Mouse (Mus musculus) CH12.LX (cell line): Measurements from ENCODE around the gene Fasl. TPM values are rescaled to one million over a fixed set of nuclear protein-coding genes. Genes with fewer than 3 reads are reported as not detected.
A peak's percentile ranks its signal among the peaks of the same experiment; 100 is the strongest.

Source experiments
- DNase-seq: peaks from one replicate; pipeline ENCODE4 v3.0.0-alpha.2; 2013; ENCODE audit errors: extremely low read depth
- H3K27ac ChIP-seq: 2 replicates; pipeline ENCODE4 v1.5.1; 2012; ENCODE audit warnings: low read depth, mild to moderate bottlenecking, control low read depth, moderate library complexity; ENCODE audit not compliant: insufficient read depth
- H3K27me3 ChIP-seq: replicated peaks from 2 replicates; pipeline ENCODE3; 2012; ENCODE audit warnings: inconsistent platforms
- H3K36me3 ChIP-seq, 2 experiments: replicated peaks in 1 of 2; 2 replicates each; pipeline versions ENCODE3 to v1.6.1; 2012; ENCODE audit warnings: inconsistent platforms in 1 of 2, low read length in 1 of 2, mild to moderate bottlenecking in 1 of 2, mixed read lengths in 1 of 2, moderate library complexity in 1 of 2; ENCODE audit not compliant: control insufficient read depth in 1 of 2, insufficient read depth in 1 of 2
- H3K4me1 ChIP-seq, 2 experiments: 2 replicates each; pipeline ENCODE4 v1.6.1; 2012; ENCODE audit warnings: inconsistent platforms in 1 of 2, moderate library complexity in 1 of 2; ENCODE audit not compliant: insufficient read depth in 2 of 2, control insufficient read depth in 1 of 2
- H3K4me2 ChIP-seq: 2 replicates; pipeline ENCODE4 v1.6.1; 2012; ENCODE audit warnings: low read depth, mild to moderate bottlenecking, control low read depth; ENCODE audit not compliant: poor library complexity, insufficient read depth, severe bottlenecking
- H3K4me3 ChIP-seq, 3 experiments: fragments of 150-350 bp in 1 of 3; sonication (generic) in 1 of 3; replicated peaks in 1 of 3; 2 replicates each; pipeline versions ENCODE3 to v1.5.1; 2011 to 2012; ENCODE audit warnings: low read depth in 2 of 3, low read length in 2 of 3, mild to moderate bottlenecking in 2 of 3, moderate library complexity in 2 of 3, control low read depth in 1 of 3, improper control_type of control experiment in 1 of 3, inconsistent platforms in 1 of 3, mixed read lengths in 1 of 3; ENCODE audit not compliant: poor library complexity in 1 of 3
- H3K79me2 ChIP-seq: replicated peaks from 2 replicates; pipeline ENCODE4 v1.6.1; 2012; ENCODE audit warnings: mild to moderate bottlenecking, moderate library complexity; ENCODE audit not compliant: control insufficient read depth, poor library complexity, insufficient read depth, severe bottlenecking; ENCODE audit errors: extremely low read depth
- H3K9ac ChIP-seq: 2 replicates; pipeline ENCODE4 v1.6.1; 2012; ENCODE audit warnings: low read depth, mild to moderate bottlenecking, control low read depth, moderate library complexity; ENCODE audit not compliant: insufficient read depth
- H3K9me3 ChIP-seq: replicated peaks from 2 replicates; pipeline ENCODE3; 2012; ENCODE audit warnings: low read length, inconsistent platforms, mixed read lengths
- BHLHE40 ChIP-seq: IDR thresholded peaks from 2 replicates; pipeline ENCODE4 v1.6.1; 2011; ENCODE audit warnings: mild to moderate bottlenecking, low read depth, low read length, improper control_type of control experiment
- CHD2 ChIP-seq: IDR thresholded peaks from 2 replicates; pipeline ENCODE4 v1.6.1; 2011; ENCODE audit warnings: low read length, improper control_type of control experiment
- CTCF ChIP-seq, 2 experiments: IDR thresholded peaks in 1 of 2; conservative IDR thresholded peaks in 1 of 2; 2 replicates each; pipeline ENCODE4 v1.5.1; 2011 to 2012; ENCODE audit warnings: low read depth in 2 of 2, low read length in 2 of 2, improper control_type of control experiment in 1 of 2, inconsistent platforms in 1 of 2, mild to moderate bottlenecking in 1 of 2, moderate library complexity in 1 of 2
- EP300 ChIP-seq: IDR thresholded peaks from 2 replicates; pipeline ENCODE4 v1.6.1; 2011; ENCODE audit warnings: low read length, improper control_type of control experiment
- ETS1 ChIP-seq: conservative IDR thresholded peaks from 2 replicates; pipeline ENCODE4 v1.6.1; 2012; ENCODE audit warnings: low read depth, mild to moderate bottlenecking, inconsistent platforms, low read length, improper control_type of control experiment, moderate library complexity
- GABPA ChIP-seq: IDR thresholded peaks from 2 replicates; pipeline ENCODE4 v1.6.1; 2012; ENCODE audit warnings: low read depth, low read length, improper control_type of control experiment, inconsistent platforms; ENCODE audit not compliant: insufficient replicate concordance
- IRF4 ChIP-seq: IDR thresholded peaks from 2 replicates; pipeline ENCODE4 v1.6.1; 2014; ENCODE audit warnings: low read depth, mild to moderate bottlenecking, inconsistent platforms, low read length, improper control_type of control experiment
- JUN ChIP-seq: IDR thresholded peaks from 2 replicates; pipeline ENCODE4 v1.6.1; 2011; ENCODE audit warnings: low read depth, mild to moderate bottlenecking, low read length, improper control_type of control experiment, moderate library complexity; ENCODE audit not compliant: insufficient read depth
- JUND ChIP-seq: conservative IDR thresholded peaks from 2 replicates; pipeline ENCODE4 v1.6.1; 2011; ENCODE audit warnings: low read depth, low read length, improper control_type of control experiment
- KAT2A ChIP-seq: IDR thresholded peaks from 2 replicates; pipeline ENCODE4 v1.6.1; 2012; ENCODE audit warnings: low read length, improper control_type of control experiment, inconsistent platforms; ENCODE audit not compliant: insufficient replicate concordance
- MAFK ChIP-seq: IDR thresholded peaks from 2 replicates; pipeline ENCODE4 v1.6.1; 2011; ENCODE audit warnings: low read length, improper control_type of control experiment; ENCODE audit not compliant: insufficient replicate concordance
- MAZ ChIP-seq: IDR thresholded peaks from 2 replicates; pipeline ENCODE4 v1.6.1; 2012; ENCODE audit warnings: low read depth, mild to moderate bottlenecking, inconsistent platforms, low read length, improper control_type of control experiment, moderate library complexity
- MEF2A ChIP-seq: IDR thresholded peaks from 2 replicates; pipeline ENCODE4 v1.6.1; 2014; ENCODE audit warnings: low read depth, mild to moderate bottlenecking, inconsistent platforms, low read length, improper control_type of control experiment, borderline replicate concordance
- NELFE ChIP-seq: IDR thresholded peaks from 2 replicates; pipeline ENCODE4 v1.6.1; 2011; ENCODE audit warnings: low read depth, low read length, improper control_type of control experiment
- PAX5 ChIP-seq: IDR thresholded peaks from 2 replicates; pipeline ENCODE4 v1.6.1; 2012; ENCODE audit warnings: low read length, inconsistent platforms, mixed read lengths
- SMC3 ChIP-seq: IDR thresholded peaks from 2 replicates; pipeline ENCODE4 v1.6.1; 2011; ENCODE audit warnings: low read depth, low read length, improper control_type of control experiment
- USF1 ChIP-seq: IDR thresholded peaks from 2 replicates; pipeline ENCODE4 v1.6.1; 2014; ENCODE audit warnings: low read depth, mild to moderate bottlenecking, inconsistent platforms, low read length, improper control_type of control experiment
- USF2 ChIP-seq: conservative IDR thresholded peaks from 2 replicates; pipeline ENCODE4 v1.6.1; 2011; ENCODE audit warnings: low read depth, low read length, improper control_type of control experiment
- ZMIZ1 ChIP-seq: IDR thresholded peaks from 2 replicates; pipeline ENCODE4 v1.6.1; 2012; ENCODE audit warnings: low read depth, mild to moderate bottlenecking, inconsistent platforms, low read length, improper control_type of control experiment
- dilution Hi-C: fragments of 300-500 bp; cut with MboI; formaldehyde crosslinking; loops from 2 replicates; pipeline ENCODE4 v1.14.3; 2020; ENCODE audit warnings: low sequenced_read_pairs; ENCODE audit not compliant: extremely low pct_unique_long_range_greater_than_20kb, extremely low pct_ligation_motif_present
- in situ Hi-C: fragments of 300-500 bp; cut with MboI; formaldehyde crosslinking; loops from 3 replicates; pipeline ENCODE4 v1.14.3; 2019; ENCODE audit warnings: low sequenced_read_pairs, low pct_ligation_motif_present, low pct_unique_long_range_greater_than_20kb, mixed read lengths
- polyA plus RNA-seq: library from polyadenylated mRNA; unstranded; fragments of >175 nt; gene quantifications from 2 replicates; pipeline ENCODE4 v1.2.1, GENCODE M21; 2012; ENCODE audit warnings: low read depth; ENCODE audit not compliant: insufficient read length
- total RNA-seq, 2 experiments: library from RNA; depleted of rRNA; stranded (reverse); fragments of 300-350 nt in 1 of 2; fragments of >200 nt in 1 of 2; gene quantifications; 2 replicates each; pipeline ENCODE4 v1.2.3; 2012 to 2014

Fasl gene
- total and polyA plus RNA-seq, 3 experiments, result 0.08 to 0.32 TPM; not detected in 1

DNA sequence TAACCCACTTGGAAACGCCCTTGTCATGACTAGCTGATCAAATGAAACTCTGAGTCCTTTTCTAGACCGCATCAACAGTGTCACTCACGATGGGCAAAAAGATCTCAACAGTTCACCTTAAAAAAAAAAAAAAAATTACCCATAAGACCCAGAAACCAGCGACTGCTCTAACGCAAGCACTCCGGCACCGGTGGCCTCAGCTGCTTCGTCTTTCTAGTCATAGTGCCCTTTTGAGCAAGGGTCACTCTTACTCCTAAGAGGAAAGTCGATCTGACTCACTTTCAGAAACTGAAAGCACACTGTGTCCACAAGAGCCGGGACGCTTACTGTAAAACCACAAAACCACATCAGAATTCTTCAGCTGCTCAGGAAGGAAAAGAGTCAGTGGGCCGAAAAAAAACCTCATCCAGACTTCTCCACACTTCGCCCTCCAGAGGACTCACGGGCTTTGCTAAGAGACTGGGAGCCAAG is 53.5 kb downstream of the Fasl start (continued):
- TF ChIP-seq NELFE (no peak), SMC3 (no peak), JUN (peak; percentile 49; the same call in 1 of the 2 replicates), JUND (peak; percentile 45; the same call in 1 of the 2 replicates), CHD2 (0 out of 2 replicates have a peak, but pooled peaks have one; percentile 30), ETS1 (peak; percentile 96), GABPA (no peak), CTCF (conservative IDR thresholded peaks at IDR 0.05 in 1 of 2, IDR thresholded peaks at IDR 0.05 in 1 of 2; ENCODE audit: low read depth in 2 of 2, low read length in 2 of 2) (no peak)
- TF ChIP-seq, all 38 proteins: peak for 16

DNA sequence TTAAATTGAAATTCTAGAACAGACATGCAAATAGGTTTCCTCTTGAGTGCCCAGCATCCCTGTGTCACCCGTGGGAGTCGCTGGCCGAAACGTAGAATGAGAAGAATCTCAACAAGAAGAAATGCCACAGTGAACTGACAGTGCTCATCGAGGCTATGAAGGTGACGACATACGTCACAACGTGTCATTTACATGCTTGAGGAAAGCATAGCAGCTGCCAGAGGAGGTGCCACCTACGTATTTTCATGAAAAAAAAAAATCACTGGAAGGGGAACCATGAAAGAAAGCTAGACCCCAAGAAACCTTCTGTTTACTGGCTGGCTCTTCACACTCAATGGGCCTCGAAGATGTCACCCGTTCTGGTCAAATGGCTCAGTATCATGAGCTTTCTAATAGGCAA is 54.0 kb downstream of the Fasl start:
- peak; percentile 60 for DNase-seq
- in situ Hi-C loops (loop anchor here (5.0 to 25.0 kb wide), 2 partner anchors 332 to 672 kb away; partner anchors contain the start of genes Cenpl and Dars2), dilution Hi-C loops (no loop called here)
- H3K4me2 ChIP-seq, result peak overlapping the region; percentile 93
- no peaks in the 10 kb centered on the region for H3K79me2 ChIP-seq
- no peak overlapping the region for H3K27ac ChIP-seq
- H3K36me3 ChIP-seq, result no peaks in the 10 kb centered on the region
- peak overlapping the region in 2 of 3 experiments; percentile 31 to 49 for H3K4me3 ChIP-seq
- peaks cover 4% of the 10 kb centered on the region for H3K9me3 ChIP-seq
- TF ChIP-seq USF1 (no peak), MAZ (no peak), KAT2A (no peak), ETS1 (peak; percentile 37), IRF4 (no peak), USF2 (no peak), EP300 (0 out of 2 replicates have a peak, but pooled peaks have one; percentile 9), NELFE (no peak), PAX5 (no peak), MEF2A (no peak), GABPA (no peak), BHLHE40 (peak; percentile 12; the same call in 1 of the 2 replicates), ZMIZ1 (no peak), MAFK (no peak)
- peaks cover 8 to 19% of the 10 kb centered on the region in 2 experiments; a peak in 3 of 4 replicates for H3K4me1 ChIP-seq
- H3K9ac ChIP-seq, result no peak overlapping the region
- no peaks in the 10 kb centered on the region for H3K27me3 ChIP-seq

Other genes with a start within 250 kb of the Fasl start
- 21.8 and 22.1 TPM in 2 replicates for gene Suco, start 88.2 kb upstream of the Fasl start, total RNA-seq (2012; rRNA removed)
- 32.0 and 36.1 TPM in 2 replicates for gene Suco, start 88.2 kb upstream of the Fasl start, total RNA-seq (2014; rRNA removed)
- gene Suco, start 88.2 kb upstream of the Fasl start, polyA plus RNA-seq, result 39.0 and 41.9 TPM in 2 replicates
- gene Pigc, start 180.7 kb upstream of the Fasl start, total RNA-seq (2012; rRNA removed), result 11.6 and 11.7 TPM in 2 replicates
- gene Pigc, start 180.7 kb upstream of the Fasl start, total RNA-seq (2014; rRNA removed), result 15.8 and 17.4 TPM in 2 replicates
- gene Pigc, start 180.7 kb upstream of the Fasl start, polyA plus RNA-seq, result 12.4 and 15.9 TPM in 2 replicates
- gene 4930558K02Rik, start 191.1 kb upstream of the Fasl start, total RNA-seq (2012; rRNA removed), result not detected in 2 replicates
- gene 4930558K02Rik, start 191.1 kb upstream of the Fasl start, total RNA-seq (2014; rRNA removed), result not detected in 2 replicates
- 0.42 TPM in 1 of 2 replicates, not detected in the other for gene 4930558K02Rik, start 191.1 kb upstream of the Fasl start, polyA plus RNA-seq